21 mouse cellular contexts compared by ENCODE assay signal in genomic region chr9:62615799-62616198, GRCm38 (mm10).
DNase-seq lines count a peak whose midpoint lies in the region; TF ChIP-seq lines count a peak whose summit lies in the region.
"Had no signal": no experiment of that assay in that cellular context is flagged by ENCODE, and none has a peak within 500 bp of the region (broad histone marks: within the 10 kb centered on the region; RNA-seq: fewer than 3 reads in every experiment).

No protein-coding gene starts in this region.

- TF ChIP-seq CTCF in layer of hippocampus, adult 2 months (conservative IDR thresholded peaks at IDR 0.05): no peak

- no peak overlapping the region for H3K4me3 ChIP-seq in layer of hippocampus, adult 2 months
- H3K4me3 ChIP-seq: embryonic facial prominence, embryonic 12.5 days; erythroblast, embryonic 14.5 days; megakaryocyte, embryonic 14.5 days; neural tube, embryonic 13.5 days had no signal

- intact Hi-C loops in left cerebral cortex, postnatal 36 days (cut with DNase I): no loop called here

- H3K27ac ChIP-seq in layer of hippocampus, adult 2 months: no peak overlapping the region
- H3K27ac ChIP-seq: embryonic facial prominence, embryonic 12.5 days; neural tube, embryonic 13.5 days had no signal

- DNase-seq in adrenal gland, adult 2 months: peak; percentile 40
- DNase-seq in adrenal gland, adult 18-20 months (ENCODE audit: low spot score in 2 of 2): no peak
- DNase-seq in heart, adult 11 months: peak; percentile 89
- no peak for DNase-seq in heart, postnatal 4 days
- DNase-seq in retina, postnatal 1 day: peak; percentile 62
- no peak for DNase-seq in retina, embryonic 14.5 days (ENCODE audit: low spot score)
- DNase-seq in layer of hippocampus, adult 2 months (ENCODE audit: low spot score in 2 of 2): no peak
- no peak for DNase-seq in left cerebral cortex, postnatal 36 days (ENCODE audit: low spot score in 2 of 2)
- DNase-seq: cerebellum, adult 11 months; cerebellum, postnatal 14 days; gastrocnemius, postnatal 36 days; kidney, adult 9 months; kidney, postnatal 25 days; left cerebral cortex, postnatal 4 days; lung, adult 18-20 months; right cerebral cortex, postnatal 25 days; thymus, postnatal 14 days had no signal

Comparison
In these comparisons a context has a peak if more than half of its experiments do, and no peak if none do; other contexts are left out.
1. DNase-seq: peak in adrenal gland, adult 2 months (single experiment), heart, adult 11 months (single experiment) and retina, postnatal 1 day (single experiment); none in adrenal gland, adult 18-20 months (0 of 2), heart, postnatal 4 days (single experiment), retina, embryonic 14.5 days (single experiment), layer of hippocampus, adult 2 months (0 of 2) and left cerebral cortex, postnatal 36 days (0 of 2).